Mouse (Mus musculus): ENCODE measurements around the gene Asb17. TPM values are rescaled to one million over a fixed set of nuclear protein-coding genes. Genes with fewer than 3 reads are reported as not detected.

The Asb17 gene
- polyA plus RNA-seq, 1 experiment from 2014 or later, result 0.20 TPM

DNA sequence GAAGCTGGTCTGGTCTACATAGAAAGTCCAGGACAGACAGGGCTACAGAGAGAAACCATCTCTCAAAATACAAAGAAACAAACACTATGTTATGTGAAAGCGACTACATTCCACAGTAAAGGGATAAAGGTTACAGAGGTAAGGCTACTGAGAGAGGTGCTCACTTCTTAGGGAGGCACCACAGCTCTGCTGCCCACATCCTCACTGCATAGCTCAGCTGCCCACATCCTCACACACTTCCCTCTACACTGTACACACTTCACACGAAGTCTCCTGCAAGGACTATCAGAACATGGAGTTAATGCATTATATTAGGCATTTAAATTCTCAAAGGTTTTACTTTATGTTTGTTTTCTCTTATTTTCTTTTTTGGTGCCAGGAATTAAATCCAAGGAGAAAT is 19.8 kb downstream of the Asb17 start:
- no peak for ATAC-seq (ENCODE audit: low read depth)
- H3K4me3 ChIP-seq, result no peak overlapping the region
- no peaks in the 10 kb centered on the region for H3K27me3 ChIP-seq
- no peak overlapping the region for H3K27ac ChIP-seq (replicated peaks)
- no peaks in the 10 kb centered on the region for H3K9me3 ChIP-seq
- no peak overlapping the region for H3K4me2 ChIP-seq
- no peaks in the 10 kb centered on the region for H3K4me1 ChIP-seq (replicated peaks)
- H3K9ac ChIP-seq, result no peak overlapping the region
- 78% methylated on average over 2 of the region's 2 CpGs for WGBS
- H3K36me3 ChIP-seq, result no peaks in the 10 kb centered on the region

DNA sequence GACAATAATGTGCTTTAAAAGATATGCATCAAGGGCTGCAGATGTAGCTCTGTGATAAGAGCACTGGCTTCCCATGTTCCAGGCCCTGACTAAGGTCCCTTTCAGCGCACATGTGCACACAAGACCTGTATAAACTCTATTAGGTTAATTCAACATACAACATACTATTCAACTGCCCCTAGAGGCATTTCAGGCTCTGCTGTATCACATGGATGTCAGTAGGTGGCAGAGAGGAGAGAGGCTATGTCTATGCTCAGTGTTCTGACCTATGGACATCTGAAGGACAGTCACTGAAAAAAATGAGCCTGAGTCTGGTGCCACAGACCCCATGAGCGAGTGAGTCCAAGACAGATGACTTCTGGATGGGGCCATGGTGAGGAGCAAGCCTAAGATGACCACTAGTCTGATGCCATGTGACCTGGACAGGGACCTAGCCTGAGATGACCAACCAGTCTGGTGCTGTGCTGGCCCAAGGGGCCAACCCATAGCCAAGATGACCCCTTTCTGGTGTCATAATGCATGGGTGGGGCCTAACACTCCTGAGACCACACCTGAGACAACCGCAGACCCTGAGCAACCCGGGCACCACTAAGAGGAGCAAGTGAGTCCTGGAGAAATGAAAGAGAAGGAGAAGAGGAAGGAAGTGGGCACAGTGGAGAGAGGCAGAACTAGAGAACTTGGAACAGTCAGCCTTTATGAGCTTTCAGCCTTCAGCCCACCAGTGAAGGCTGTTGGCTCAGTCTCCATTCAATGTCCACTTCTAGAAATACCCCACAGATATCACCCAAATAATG is 20.8 kb downstream of the Asb17 start:
- ATAC-seq (ENCODE audit: low read depth), result no peak
- Histone ChIP-seq H3K4me2 (no peak overlapping the region), H3K27ac (replicated peaks) (no peak overlapping the region), H3K36me3 (no peaks in the 10 kb centered on the region), H3K4me3 (no peak overlapping the region), H3K27me3 (no peaks in the 10 kb centered on the region), H3K9me3 (no peaks in the 10 kb centered on the region), H3K9ac (no peak overlapping the region), H3K4me1 (replicated peaks) (no peaks in the 10 kb centered on the region)
- WGBS, result 89% methylated on average over 4 of the region's 4 CpGs

DNA sequence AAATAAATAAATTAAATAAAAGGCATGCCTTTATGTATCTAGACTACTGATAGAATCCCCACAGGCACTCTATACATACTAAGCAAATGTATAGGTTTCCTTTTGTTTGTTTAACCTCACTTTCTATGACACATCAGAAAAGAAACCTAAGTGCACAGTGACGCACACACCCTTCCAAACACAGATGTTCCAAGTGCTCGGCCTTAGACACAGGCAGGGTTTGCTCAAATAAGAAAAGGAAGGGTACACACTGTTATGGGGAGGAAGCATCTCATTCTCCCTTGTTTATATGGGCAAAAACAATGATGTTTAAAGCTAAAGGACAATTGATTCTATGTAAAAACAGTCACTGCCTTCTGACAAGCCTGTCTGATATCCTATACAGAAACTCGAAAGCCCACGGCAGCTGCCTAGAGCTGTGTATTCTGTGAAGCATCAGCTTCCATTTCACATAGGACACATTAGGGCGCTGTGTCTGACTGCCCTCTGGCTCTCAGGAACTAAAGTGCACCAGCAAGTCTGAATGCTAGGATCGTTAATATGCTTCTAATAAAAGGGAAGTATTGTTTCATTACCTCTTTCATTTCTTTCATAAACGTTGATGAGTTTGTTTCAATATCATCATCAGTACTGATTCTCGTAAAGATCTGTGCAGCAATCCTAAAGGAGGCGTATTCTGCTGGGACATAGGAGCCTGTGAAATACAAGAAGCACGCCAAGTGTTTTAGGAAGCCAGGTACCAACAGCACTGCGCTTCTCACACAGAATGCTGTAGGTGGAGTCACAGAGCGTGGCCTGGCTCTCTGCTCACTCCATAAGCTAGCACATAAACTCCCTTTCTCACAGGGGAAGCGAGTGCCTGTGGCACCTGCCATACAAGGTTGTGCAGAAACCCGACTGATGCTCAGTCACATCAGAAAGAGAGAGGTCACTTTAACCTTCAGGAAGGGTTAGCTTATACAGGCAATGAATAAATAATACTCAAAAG is 23.4 kb downstream of the Asb17 start:
- Histone ChIP-seq H3K4me1 (replicated peaks) (no peaks in the 10 kb centered on the region), H3K36me3 (no peaks in the 10 kb centered on the region), H3K27me3 (no peaks in the 10 kb centered on the region), H3K4me3 (no peak overlapping the region), H3K4me2 (no peak overlapping the region), H3K9me3 (no peaks in the 10 kb centered on the region), H3K9ac (no peak overlapping the region), H3K27ac (replicated peaks) (peak overlapping the region; percentile 33)
- ATAC-seq (ENCODE audit: low read depth), result peak; percentile 81
- 71% methylated on average over 14 of the region's 14 CpGs for WGBS

- Histone ChIP-seq H3K9me3 (no peaks in the 10 kb centered on the region), H3K4me2 (no peak overlapping the region), H3K4me1 (replicated peaks) (no peaks in the 10 kb centered on the region), H3K36me3 (no peaks in the 10 kb centered on the region), H3K27ac (replicated peaks) (no peak overlapping the region), H3K27me3 (no peaks in the 10 kb centered on the region), H3K4me3 (no peak overlapping the region), H3K9ac (no peak overlapping the region)
- WGBS, result 90% methylated on average over 5 of the region's 5 CpGs
- no peak for ATAC-seq (ENCODE audit: low read depth)
Observed at GRCm38 (mm10) chr3:153871396-153871795, 27.4 kb downstream of the Asb17 start.

DNA sequence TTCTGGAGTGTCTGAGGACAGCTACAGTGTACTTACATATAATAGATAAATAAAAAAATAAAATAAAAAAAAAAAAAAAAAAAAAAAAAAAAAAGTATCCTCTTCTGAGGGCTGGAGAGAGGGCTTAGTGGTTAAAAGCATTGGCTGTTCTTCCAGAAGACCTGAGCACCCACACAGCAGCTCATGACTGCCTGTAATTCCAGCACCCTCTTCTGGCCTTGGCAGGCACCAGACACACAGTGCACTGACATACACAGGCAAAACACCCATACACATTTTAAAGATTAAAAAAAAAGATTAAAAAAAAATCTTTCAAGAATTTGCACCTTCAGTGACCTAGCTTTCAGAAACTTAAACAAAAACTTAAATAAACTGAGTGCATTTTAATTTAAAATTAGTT is 42.3 kb downstream of the Asb17 start:
- H3K36me3 ChIP-seq, result no peaks in the 10 kb centered on the region
- no peak overlapping the region for H3K4me2 ChIP-seq
- no peak for ATAC-seq (ENCODE audit: low read depth)
- no peaks in the 10 kb centered on the region for H3K9me3 ChIP-seq
- no peaks in the 10 kb centered on the region for H3K4me1 ChIP-seq (replicated peaks)
- H3K4me3 ChIP-seq, result no peak overlapping the region
- H3K9ac ChIP-seq, result no peak overlapping the region
- no peaks in the 10 kb centered on the region for H3K27me3 ChIP-seq
- H3K27ac ChIP-seq (replicated peaks), result no peak overlapping the region

DNA sequence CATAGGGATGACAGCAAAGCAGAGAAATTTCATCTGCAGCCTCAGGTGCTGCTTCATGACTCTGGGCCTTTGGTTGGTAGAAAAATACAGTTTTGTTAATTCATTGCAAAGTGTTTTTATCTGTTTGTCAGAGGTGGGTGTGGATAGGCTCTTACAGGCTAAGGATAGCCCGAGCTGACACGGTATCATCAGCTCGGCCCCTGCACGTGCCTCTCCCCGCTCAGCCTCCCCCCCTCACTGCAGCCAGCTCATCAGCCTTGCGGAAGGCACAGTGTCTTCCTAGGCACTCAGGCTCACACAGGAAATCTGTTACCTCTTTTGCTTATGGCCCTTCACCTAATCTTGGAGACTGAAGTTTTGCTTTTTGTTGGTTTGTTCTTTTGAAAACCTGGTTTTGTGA is 44.1 kb downstream of the Asb17 start:
- Histone ChIP-seq H3K4me1 (replicated peaks) (no peaks in the 10 kb centered on the region), H3K4me3 (no peak overlapping the region), H3K9ac (no peak overlapping the region), H3K36me3 (no peaks in the 10 kb centered on the region), H3K27ac (replicated peaks) (no peak overlapping the region), H3K9me3 (no peaks in the 10 kb centered on the region), H3K4me2 (no peak overlapping the region), H3K27me3 (no peaks in the 10 kb centered on the region)
- ATAC-seq (ENCODE audit: low read depth), result no peak
- 80% methylated on average over 6 of the region's 6 CpGs for WGBS

- Histone ChIP-seq H3K4me3 (no peak overlapping the region), H3K9ac (no peak overlapping the region), H3K27ac (replicated peaks) (no peak overlapping the region), H3K9me3 (no peaks in the 10 kb centered on the region), H3K4me2 (no peak overlapping the region), H3K36me3 (no peaks in the 10 kb centered on the region), H3K4me1 (replicated peaks) (no peaks in the 10 kb centered on the region), H3K27me3 (no peaks in the 10 kb centered on the region)
- ATAC-seq (ENCODE audit: low read depth), result no peak
- WGBS, result 86% methylated on average over 8 of the region's 8 CpGs
Observed at GRCm38 (mm10) chr3:153889188-153889781, 45.3 kb downstream of the Asb17 start.

- H3K4me2 ChIP-seq, result no peak overlapping the region
- H3K27ac ChIP-seq (replicated peaks), result no peak overlapping the region
- no peak overlapping the region for H3K4me3 ChIP-seq
- 74% methylated on average over 3 of the region's 3 CpGs for WGBS
- no peak overlapping the region for H3K9ac ChIP-seq
- H3K9me3 ChIP-seq, result no peaks in the 10 kb centered on the region
- ATAC-seq (ENCODE audit: low read depth), result 0 out of 2 replicates have a peak, but pooled peaks have one; percentile 11
- H3K4me1 ChIP-seq (replicated peaks), result no peaks in the 10 kb centered on the region
- H3K36me3 ChIP-seq, result no peaks in the 10 kb centered on the region
- no peaks in the 10 kb centered on the region for H3K27me3 ChIP-seq
Observed at GRCm38 (mm10) chr3:153895454-153895853, 51.4 kb downstream of the Asb17 start.

DNA sequence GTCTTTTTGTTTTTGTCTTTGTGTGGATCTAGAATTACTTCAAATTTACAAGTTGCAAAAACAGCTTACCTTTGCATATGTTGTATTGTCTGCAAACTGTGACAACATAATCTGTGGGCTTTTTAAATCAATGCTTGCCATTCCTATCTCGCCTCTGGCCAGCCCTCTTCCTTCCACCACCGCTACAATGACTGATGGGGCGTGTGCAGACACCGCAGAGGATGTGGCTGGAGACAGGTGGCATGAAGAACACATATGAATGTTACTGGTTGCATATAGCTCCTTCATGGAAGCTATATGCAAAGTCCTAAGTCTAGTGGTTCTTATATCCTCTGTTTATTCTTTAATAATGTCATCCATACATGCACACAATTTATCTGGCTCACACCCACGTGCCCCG is 53.2 kb downstream of the Asb17 start:
- Histone ChIP-seq H3K4me3 (no peak overlapping the region), H3K9me3 (no peaks in the 10 kb centered on the region), H3K9ac (no peak overlapping the region), H3K36me3 (no peaks in the 10 kb centered on the region), H3K27ac (replicated peaks) (no peak overlapping the region), H3K27me3 (no peaks in the 10 kb centered on the region), H3K4me1 (replicated peaks) (no peaks in the 10 kb centered on the region), H3K4me2 (no peak overlapping the region)
- ATAC-seq (ENCODE audit: low read depth), result no peak
- 77% methylated on average over 6 of the region's 6 CpGs for WGBS

DNA sequence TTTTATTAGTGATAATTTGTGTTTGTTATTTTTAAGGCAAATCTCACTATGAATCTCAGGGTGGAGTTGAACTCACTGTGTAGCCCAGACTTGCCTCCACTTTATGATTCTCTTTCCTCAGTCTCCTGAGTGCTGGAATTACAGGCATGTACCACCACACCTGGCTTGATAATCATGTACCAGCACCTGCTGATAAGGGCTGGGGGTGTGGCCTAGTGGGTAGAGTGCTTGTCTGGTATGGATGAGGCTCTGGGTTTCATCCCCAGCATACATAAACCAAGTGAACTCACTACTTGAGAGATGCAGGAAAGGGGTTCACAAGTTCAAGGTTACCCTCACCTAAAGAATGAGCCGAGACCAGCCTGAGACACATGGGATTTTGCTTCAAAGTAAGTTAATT is 57.9 kb downstream of the Asb17 start:
- Histone ChIP-seq H3K4me2 (no peak overlapping the region), H3K36me3 (peaks cover 36% of the 10 kb centered on the region), H3K27ac (replicated peaks) (no peak overlapping the region), H3K9ac (no peak overlapping the region), H3K4me3 (no peak overlapping the region), H3K4me1 (replicated peaks) (no peaks in the 10 kb centered on the region), H3K27me3 (no peaks in the 10 kb centered on the region), H3K9me3 (no peaks in the 10 kb centered on the region)
- ATAC-seq (ENCODE audit: low read depth), result no peak
- WGBS, result 91% methylated on average over 1 of the region's 1 CpGs

DNA sequence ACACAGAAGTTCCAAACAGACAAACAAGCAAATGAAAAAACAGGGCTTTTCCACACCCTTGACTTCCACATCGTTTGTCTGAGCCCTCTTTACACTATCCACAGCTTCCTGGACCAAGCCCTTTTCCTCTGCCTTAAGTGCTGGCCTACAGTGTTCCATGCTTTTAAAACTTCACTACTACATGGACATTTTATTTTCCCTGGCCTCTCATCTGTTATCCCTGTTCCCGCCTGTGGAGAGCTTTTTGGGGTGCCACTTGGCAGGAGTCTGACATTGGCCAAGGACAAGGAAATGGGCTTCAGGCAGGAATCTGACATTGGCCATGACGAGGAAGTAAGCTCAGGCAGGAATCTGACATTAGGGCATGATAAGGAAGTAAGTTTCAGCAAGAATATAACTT is 58.6 kb downstream of the Asb17 start:
- H3K27me3 ChIP-seq, result no peaks in the 10 kb centered on the region
- H3K4me2 ChIP-seq, result no peak overlapping the region
- H3K4me1 ChIP-seq (replicated peaks), result 0 out of 2 replicates have a peak, but pooled peaks cover 2% of the 10 kb centered on the region
- ATAC-seq (ENCODE audit: low read depth), result no peak
- H3K9ac ChIP-seq, result no peak overlapping the region
- no peak overlapping the region for H3K27ac ChIP-seq (replicated peaks)
- no peaks in the 10 kb centered on the region for H3K9me3 ChIP-seq
- peaks cover 43% of the 10 kb centered on the region for H3K36me3 ChIP-seq
- 69% methylated on average over 3 of the region's 3 CpGs for WGBS
- no peak overlapping the region for H3K4me3 ChIP-seq

DNA sequence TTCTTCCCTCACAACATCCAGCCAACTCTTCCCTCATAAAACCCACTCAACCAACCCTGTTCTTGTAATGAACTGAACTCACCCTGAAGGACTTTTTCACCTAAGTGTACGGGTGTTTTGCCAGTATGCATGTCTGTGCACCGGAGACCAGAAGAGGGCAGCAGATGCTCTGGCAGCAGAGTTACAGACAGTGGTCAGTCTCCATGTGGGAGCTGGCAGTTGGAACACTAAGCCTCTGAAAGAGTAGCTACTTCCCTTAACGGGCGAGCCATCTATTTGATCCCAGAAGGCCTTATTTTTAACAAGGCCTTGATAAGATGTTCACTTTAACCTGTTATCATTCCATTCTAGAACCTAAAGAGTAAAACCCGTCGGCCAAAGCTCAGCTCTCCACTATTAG is 60.6 kb downstream of the Asb17 start:
- Histone ChIP-seq H3K9me3 (no peaks in the 10 kb centered on the region), H3K27ac (replicated peaks) (no peak overlapping the region), H3K4me3 (no peak overlapping the region), H3K9ac (no peak overlapping the region), H3K36me3 (peaks cover 63% of the 10 kb centered on the region), H3K4me1 (replicated peaks) (peaks cover 19% of the 10 kb centered on the region), H3K27me3 (no peaks in the 10 kb centered on the region), H3K4me2 (no peak overlapping the region)
- no peak for ATAC-seq (ENCODE audit: low read depth)
- WGBS, result 68% methylated on average over 6 of the region's 6 CpGs

Data from neural tube, embryonic 13.5 days (tissue).